Mouse (Mus musculus): Measurements from ENCODE around the gene Chrm3. TPM values are rescaled to one million over a fixed set of nuclear protein-coding genes. Genes with fewer than 3 reads are reported as not detected.

The Chrm3 gene
- polyA plus RNA-seq, 1 experiment from 2014 or later, result 0.22 TPM

- no peak overlapping the region for H3K4me3 ChIP-seq (ENCODE audit: low read depth, low read length)
- H3K36me3 ChIP-seq (ENCODE audit: control insufficient read depth, insufficient read depth, low read length), result no peaks in the 10 kb centered on the region
- H3K27ac ChIP-seq (ENCODE audit: low read depth, low read length), result no peak overlapping the region
- DNase-seq (ENCODE audit: low spot score) (no peak), ATAC-seq (replicated peaks; ENCODE audit: low FRiP score) (peak; percentile 39; the same call in 1 of the 2 replicates)
- no peak overlapping the region for H3K4me2 ChIP-seq
- H3K9ac ChIP-seq (ENCODE audit: low read depth, low read length), result no peak overlapping the region
- H3K4me1 ChIP-seq (replicated peaks; ENCODE audit: control insufficient read depth, insufficient read depth, low read length), result no peaks in the 10 kb centered on the region
- H3K9me3 ChIP-seq (ENCODE audit: control insufficient read depth, low read length), result no peaks in the 10 kb centered on the region
- no peaks in the 10 kb centered on the region for H3K27me3 ChIP-seq (replicated peaks; ENCODE audit: control insufficient read depth, insufficient read depth, low read length)
These were observed 306.6 kb downstream of the Chrm3 start for GRCm38 (mm10) chr13:10054086-10054485.

GRCm38 (mm10) chr13:10053301-10053889, 307.3 kb downstream of the Chrm3 start:
- DNase-seq (ENCODE audit: low spot score) (no peak), ATAC-seq (replicated peaks; ENCODE audit: low FRiP score) (no peak)
- 86% methylated on average over 8 of the region's 8 CpGs for WGBS
- Histone ChIP-seq H3K27me3 (replicated peaks; ENCODE audit: control insufficient read depth, insufficient read depth, low read length) (no peaks in the 10 kb centered on the region), H3K4me1 (replicated peaks; ENCODE audit: control insufficient read depth, insufficient read depth, low read length) (no peaks in the 10 kb centered on the region), H3K9ac (ENCODE audit: low read depth, low read length) (no peak overlapping the region), H3K9me3 (ENCODE audit: control insufficient read depth, low read length) (no peaks in the 10 kb centered on the region), H3K4me2 (no peak overlapping the region), H3K4me3 (ENCODE audit: low read depth, low read length) (no peak overlapping the region), H3K27ac (ENCODE audit: low read depth, low read length) (no peak overlapping the region), H3K36me3 (ENCODE audit: control insufficient read depth, insufficient read depth, low read length) (no peaks in the 10 kb centered on the region)

GRCm38 (mm10) chr13:10045651-10046350, 314.8 kb downstream of the Chrm3 start:
- no peak overlapping the region for H3K27ac ChIP-seq (ENCODE audit: low read depth, low read length)
- H3K4me1 ChIP-seq (replicated peaks; ENCODE audit: control insufficient read depth, insufficient read depth, low read length), result no peaks in the 10 kb centered on the region
- no peaks in the 10 kb centered on the region for H3K9me3 ChIP-seq (ENCODE audit: control insufficient read depth, low read length)
- no peak overlapping the region for H3K4me2 ChIP-seq
- ATAC-seq (replicated peaks; ENCODE audit: low FRiP score), result no peak
- WGBS, result 84% methylated on average over 7 of the region's 7 CpGs
- no peak overlapping the region for H3K9ac ChIP-seq (ENCODE audit: low read depth, low read length)
- H3K4me3 ChIP-seq (ENCODE audit: low read depth, low read length), result no peak overlapping the region
- DNase-seq (ENCODE audit: low spot score), result no peak
- H3K36me3 ChIP-seq (ENCODE audit: control insufficient read depth, insufficient read depth, low read length), result no peaks in the 10 kb centered on the region
- no peaks in the 10 kb centered on the region for H3K27me3 ChIP-seq (replicated peaks; ENCODE audit: control insufficient read depth, insufficient read depth, low read length)

- H3K36me3 ChIP-seq (ENCODE audit: control insufficient read depth, insufficient read depth, low read length), result no peaks in the 10 kb centered on the region
- no peak overlapping the region for H3K9ac ChIP-seq (ENCODE audit: low read depth, low read length)
- H3K4me1 ChIP-seq (replicated peaks; ENCODE audit: control insufficient read depth, insufficient read depth, low read length), result no peaks in the 10 kb centered on the region
- H3K9me3 ChIP-seq (ENCODE audit: control insufficient read depth, low read length), result no peaks in the 10 kb centered on the region
- ATAC-seq (replicated peaks; ENCODE audit: low FRiP score), result no peak
- DNase-seq (ENCODE audit: low spot score), result no peak
- no peak overlapping the region for H3K4me3 ChIP-seq (ENCODE audit: low read depth, low read length)
- no peaks in the 10 kb centered on the region for H3K27me3 ChIP-seq (replicated peaks; ENCODE audit: control insufficient read depth, insufficient read depth, low read length)
- no peak overlapping the region for H3K4me2 ChIP-seq
- H3K27ac ChIP-seq (ENCODE audit: low read depth, low read length), result no peak overlapping the region
- 57% methylated on average over 4 of the region's 4 CpGs for WGBS
These were observed 316.6 kb downstream of the Chrm3 start for GRCm38 (mm10) chr13:10044084-10044483.

- H3K4me1 ChIP-seq (replicated peaks; ENCODE audit: control insufficient read depth, insufficient read depth, low read length), result no peaks in the 10 kb centered on the region
- WGBS, result 81% methylated on average over 17 of the region's 18 CpGs
- no peak overlapping the region for H3K4me3 ChIP-seq (ENCODE audit: low read depth, low read length)
- no peak overlapping the region for H3K27ac ChIP-seq (ENCODE audit: low read depth, low read length)
- no peak overlapping the region for H3K4me2 ChIP-seq
- ATAC-seq (replicated peaks; ENCODE audit: low FRiP score) (no peak), DNase-seq (ENCODE audit: low spot score) (no peak)
- no peaks in the 10 kb centered on the region for H3K9me3 ChIP-seq (ENCODE audit: control insufficient read depth, low read length)
- no peaks in the 10 kb centered on the region for H3K27me3 ChIP-seq (replicated peaks; ENCODE audit: control insufficient read depth, insufficient read depth, low read length)
- H3K9ac ChIP-seq (ENCODE audit: low read depth, low read length), result no peak overlapping the region
- no peaks in the 10 kb centered on the region for H3K36me3 ChIP-seq (ENCODE audit: control insufficient read depth, insufficient read depth, low read length)
These were observed 326.9 kb downstream of the Chrm3 start for GRCm38 (mm10) chr13:10033570-10034399.

GRCm38 (mm10) chr13:10031547-10031946, 329.1 kb downstream of the Chrm3 start:
- Histone ChIP-seq H3K36me3 (ENCODE audit: control insufficient read depth, insufficient read depth, low read length) (no peaks in the 10 kb centered on the region), H3K27me3 (replicated peaks; ENCODE audit: control insufficient read depth, insufficient read depth, low read length) (no peaks in the 10 kb centered on the region), H3K4me2 (no peak overlapping the region), H3K4me1 (replicated peaks; ENCODE audit: control insufficient read depth, insufficient read depth, low read length) (no peaks in the 10 kb centered on the region), H3K4me3 (ENCODE audit: low read depth, low read length) (no peak overlapping the region), H3K27ac (ENCODE audit: low read depth, low read length) (no peak overlapping the region), H3K9ac (ENCODE audit: low read depth, low read length) (no peak overlapping the region), H3K9me3 (ENCODE audit: control insufficient read depth, low read length) (no peaks in the 10 kb centered on the region)
- ATAC-seq (replicated peaks; ENCODE audit: low FRiP score) (no peak), DNase-seq (ENCODE audit: low spot score) (no peak)
- 74% methylated on average over 5 of the region's 5 CpGs for WGBS

- Histone ChIP-seq H3K27ac (ENCODE audit: low read depth, low read length) (no peak overlapping the region), H3K36me3 (ENCODE audit: control insufficient read depth, insufficient read depth, low read length) (no peaks in the 10 kb centered on the region), H3K9ac (ENCODE audit: low read depth, low read length) (no peak overlapping the region), H3K27me3 (replicated peaks; ENCODE audit: control insufficient read depth, insufficient read depth, low read length) (no peaks in the 10 kb centered on the region), H3K9me3 (ENCODE audit: control insufficient read depth, low read length) (no peaks in the 10 kb centered on the region), H3K4me1 (replicated peaks; ENCODE audit: control insufficient read depth, insufficient read depth, low read length) (no peaks in the 10 kb centered on the region), H3K4me3 (ENCODE audit: low read depth, low read length) (no peak overlapping the region), H3K4me2 (no peak overlapping the region)
- 81% methylated on average over 6 of the region's 6 CpGs for WGBS
- DNase-seq (ENCODE audit: low spot score) (no peak), ATAC-seq (replicated peaks; ENCODE audit: low FRiP score) (no peak)
These were observed 330.7 kb downstream of the Chrm3 start for GRCm38 (mm10) chr13:10029944-10030343.

- WGBS, result 85% methylated on average over 3 of the region's 3 CpGs
These were observed 335.5 kb downstream of the Chrm3 start for GRCm38 (mm10) chr13:10025134-10025533.

More at GRCm38 (mm10) chr13:10025134-10025533, 335.5 kb downstream of the Chrm3 start:
- Histone ChIP-seq H3K9me3 (ENCODE audit: control insufficient read depth, low read length) (no peaks in the 10 kb centered on the region), H3K4me3 (ENCODE audit: low read depth, low read length) (no peak overlapping the region), H3K4me2 (no peak overlapping the region), H3K9ac (ENCODE audit: low read depth, low read length) (no peak overlapping the region), H3K36me3 (ENCODE audit: control insufficient read depth, insufficient read depth, low read length) (no peaks in the 10 kb centered on the region), H3K27me3 (replicated peaks; ENCODE audit: control insufficient read depth, insufficient read depth, low read length) (no peaks in the 10 kb centered on the region), H3K27ac (ENCODE audit: low read depth, low read length) (no peak overlapping the region), H3K4me1 (replicated peaks; ENCODE audit: control insufficient read depth, insufficient read depth, low read length) (no peaks in the 10 kb centered on the region)
- ATAC-seq (replicated peaks; ENCODE audit: low FRiP score), result no peak
- DNase-seq (ENCODE audit: low spot score), result no peak

Measured in liver, embryonic 11.5 days (tissue).